ENCODE assay signal across 9 mouse cellular contexts in the genomic region with DNA sequence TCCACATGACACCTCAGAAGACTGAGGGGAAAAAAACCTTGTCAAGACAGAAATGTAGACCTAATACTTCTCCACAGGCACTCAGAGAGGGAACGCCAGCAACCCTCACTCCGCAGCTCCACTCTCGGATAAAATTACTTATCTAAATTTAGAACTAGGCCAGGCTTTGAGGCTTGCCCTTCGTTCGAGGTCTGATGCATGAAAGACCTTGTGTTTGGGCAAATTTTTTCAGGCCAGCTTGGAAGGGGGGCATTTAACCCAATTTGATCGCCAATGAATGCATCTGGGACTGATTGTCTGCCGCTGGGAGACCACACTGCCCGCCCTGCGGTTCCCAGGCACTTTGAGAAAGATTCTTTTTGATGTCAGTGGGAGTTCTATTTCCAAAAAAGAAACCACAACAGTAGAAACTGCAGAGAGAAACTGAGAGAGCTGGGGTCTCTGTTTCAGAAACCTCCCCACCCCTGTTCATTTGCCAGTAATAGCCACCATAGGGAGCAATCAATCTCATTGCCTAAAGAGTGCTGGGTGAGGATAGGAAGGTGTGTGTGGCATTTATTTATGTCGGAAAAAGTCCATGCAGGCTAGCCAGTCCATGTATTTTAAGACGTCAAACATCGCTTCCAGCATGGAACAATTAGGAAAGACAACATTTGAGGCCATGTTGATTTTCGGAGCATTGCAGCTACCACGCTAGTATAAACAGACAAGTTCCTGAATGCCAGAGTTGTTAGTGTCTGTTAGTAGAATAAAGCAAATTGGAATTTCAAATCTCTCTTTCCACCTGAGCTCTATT.
DNase-seq lines count a peak whose midpoint lies in the region; ATAC-seq and TF ChIP-seq lines count a peak whose summit lies in the region.
"Had no signal": no experiment of that assay in that cellular context is flagged by ENCODE, and none has a peak within 500 bp of the region (broad histone marks: within the 10 kb centered on the region; RNA-seq: fewer than 3 reads in every experiment).

No protein-coding gene starts in this region.

- intact Hi-C loops in gastrocnemius, adult 2 months (cut with DNase I): no loop called here

- no peaks in the 10 kb centered on the region for H3K27me3 ChIP-seq in heart, embryonic 11.5 days (ENCODE audit: control insufficient read depth, insufficient read depth, low read length)
- no peaks in the 10 kb centered on the region for H3K27me3 ChIP-seq in limb, embryonic 12.5 days
- H3K27me3 ChIP-seq: limb, embryonic 15.5 days had no signal

- H3K36me3 ChIP-seq in heart, embryonic 11.5 days (ENCODE audit: control insufficient read depth, insufficient read depth, low read length): no peaks in the 10 kb centered on the region
- H3K36me3 ChIP-seq in limb, embryonic 12.5 days: no peaks in the 10 kb centered on the region
- H3K36me3 ChIP-seq: limb, embryonic 15.5 days had no signal

- peaks cover 13% of the 10 kb centered on the region for H3K4me1 ChIP-seq in heart, embryonic 11.5 days (ENCODE audit: control insufficient read depth, insufficient read depth, low read length)
- H3K4me1 ChIP-seq in limb, embryonic 12.5 days (replicated peaks): peaks cover 14% of the 10 kb centered on the region

- no peak for TF ChIP-seq CTCF in gastrocnemius, adult 2 months (IDR thresholded peaks at IDR 0.05)

- 54% methylated on average over 14 of the region's 14 CpGs for WGBS in heart, embryonic 11.5 days (ENCODE audit: insufficient replicate concordance)
- 30% methylated on average over 14 of the region's 14 CpGs for WGBS in limb, embryonic 12.5 days

- ATAC-seq in heart, embryonic 11.5 days (replicated peaks; ENCODE audit: insufficient number of reproducible peaks, low FRiP score, low TSS enrichment): no peak
- ATAC-seq in limb, embryonic 12.5 days (ENCODE audit: insufficient number of reproducible peaks, insufficient read depth, low FRiP score, low TSS enrichment, low read depth): no peak

- no peak overlapping the region for H3K4me2 ChIP-seq in heart, embryonic 11.5 days
- H3K4me2 ChIP-seq in limb, embryonic 12.5 days: peak overlapping the region; percentile 36
- H3K4me2 ChIP-seq: limb, embryonic 15.5 days had no signal

- peak overlapping the region; percentile 94 for H3K27ac ChIP-seq in gastrocnemius, adult 2 months
- 0 out of 2 replicates have a peak overlapping the region, but pooled peaks have one; percentile 22 for H3K27ac ChIP-seq in heart, embryonic 11.5 days (ENCODE audit: low read depth, low read length)
- 0 out of 2 replicates have a peak overlapping the region, but pooled peaks have one; percentile 53 for H3K27ac ChIP-seq in limb, embryonic 12.5 days
- H3K27ac ChIP-seq: limb, embryonic 15.5 days had no signal

- DNase-seq in gastrocnemius, adult 2 months: peak; percentile 63
- DNase-seq in gastrocnemius, postnatal 4 days (ENCODE audit: low spot score in 2 of 2): no peak
- DNase-seq in embryo, embryonic 11.5 days (ENCODE audit: low read depth, low spot score): peak; percentile 9
- no peak for DNase-seq in kidney, postnatal 10 days
- DNase-seq in T-cell, adult 2 months (ENCODE audit: low spot score): no peak
- no peak for DNase-seq in kidney, postnatal 14 days

- no peak overlapping the region for H3K9ac ChIP-seq in heart, embryonic 11.5 days (ENCODE audit: low read depth, low read length)
- H3K9ac ChIP-seq in limb, embryonic 12.5 days (replicated peaks): no peak overlapping the region
- H3K9ac ChIP-seq: limb, embryonic 15.5 days had no signal

- peak overlapping the region; percentile 17; the same call in 1 of the 2 replicates for H3K4me3 ChIP-seq in gastrocnemius, adult 2 months
- H3K4me3 ChIP-seq in heart, embryonic 11.5 days (ENCODE audit: low read depth, low read length): no peak overlapping the region
- no peak overlapping the region for H3K4me3 ChIP-seq in limb, embryonic 12.5 days (replicated peaks)
- H3K4me3 ChIP-seq: limb, embryonic 15.5 days had no signal

- H3K9me3 ChIP-seq in heart, embryonic 11.5 days (replicated peaks; ENCODE audit: control insufficient read depth, low read length): no peaks in the 10 kb centered on the region
- H3K9me3 ChIP-seq in limb, embryonic 12.5 days: no peaks in the 10 kb centered on the region
- H3K9me3 ChIP-seq: limb, embryonic 15.5 days had no signal

Comparison
In these comparisons a context has a peak if more than half of its experiments do, and no peak if none do; other contexts are left out.
1. DNase-seq: peak in gastrocnemius, adult 2 months (single experiment) and embryo, embryonic 11.5 days (single experiment); none in gastrocnemius, postnatal 4 days (0 of 2), kidney, postnatal 10 days (single experiment), T-cell, adult 2 months (single experiment) and kidney, postnatal 14 days (single experiment).
2. H3K27ac ChIP-seq: peak in every context shown above with its lines; median percentile 94 in gastrocnemius, adult 2 months; 53 in limb, embryonic 12.5 days; 22 in heart, embryonic 11.5 days.